Mouse (Mus musculus) left cerebral cortex, adult 8-10 months (tissue): ENCODE results near the gene Fgfrl1. TPM values are rescaled to one million over a fixed set of nuclear protein-coding genes. Genes with fewer than 3 reads are reported as not detected.

Experiments
- DNase-seq, 2 experiments: peaks; one replicate each; pipeline ENCODE4 v3.0.0; 2022; ENCODE audit warnings: low spot score in 2 of 2
- total RNA-seq, 4 experiments: library from RNA; stranded (reverse); gene quantifications; 2 replicates each; pipeline ENCODE4 v1.2.4; 2022

Gene Fgfrl1
- total RNA-seq, result 10 to 100 TPM; 18.0 to 28.3 (median 25.3) TPM

DNA sequence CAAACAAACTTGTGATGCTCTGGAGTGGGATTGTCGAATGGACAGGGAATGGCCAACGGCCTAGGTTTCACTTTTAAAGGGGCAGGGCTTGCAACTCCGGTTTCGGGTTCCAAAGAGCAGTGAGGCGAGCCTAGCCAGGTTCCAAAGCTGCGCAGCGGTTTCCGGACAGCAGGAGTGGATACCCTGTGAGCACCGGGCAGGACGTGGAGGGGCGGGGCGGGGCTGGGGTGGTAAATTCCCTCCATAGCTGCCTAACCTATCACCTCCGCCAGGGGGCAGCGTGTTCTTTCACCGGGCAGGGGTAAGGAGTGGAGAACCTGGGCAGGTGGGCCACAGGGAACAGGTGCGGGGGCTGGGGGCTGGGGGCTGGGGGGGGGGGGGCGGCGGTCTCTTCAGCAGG lies at the start of gene Fgfrl1:
Gene Fgfrl1 (plus strand): TSS at position 112 of the 400 bp plus-strand sequence.
- no peak for DNase-seq

DNA sequence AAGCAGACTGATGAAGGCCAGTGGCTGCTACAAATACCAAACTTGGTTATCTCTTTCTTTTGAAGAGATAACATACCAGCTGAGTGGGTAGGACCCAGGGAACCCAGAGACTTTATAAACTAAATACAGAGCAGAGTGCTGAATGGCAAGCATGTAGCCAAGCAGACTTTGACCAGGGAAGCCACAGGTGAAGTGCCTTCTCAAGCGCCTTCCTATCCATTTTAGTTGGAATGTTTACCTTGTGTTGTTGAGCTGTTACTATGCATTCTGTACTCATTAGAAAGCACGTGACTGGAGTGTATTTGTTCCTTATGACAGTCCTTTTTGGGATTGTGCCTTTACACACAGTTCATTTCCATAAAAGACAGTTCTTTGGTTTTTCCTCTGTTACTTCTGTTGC lies 48.5 kb upstream of the Fgfrl1 start:
- no peak for DNase-seq

DNA sequence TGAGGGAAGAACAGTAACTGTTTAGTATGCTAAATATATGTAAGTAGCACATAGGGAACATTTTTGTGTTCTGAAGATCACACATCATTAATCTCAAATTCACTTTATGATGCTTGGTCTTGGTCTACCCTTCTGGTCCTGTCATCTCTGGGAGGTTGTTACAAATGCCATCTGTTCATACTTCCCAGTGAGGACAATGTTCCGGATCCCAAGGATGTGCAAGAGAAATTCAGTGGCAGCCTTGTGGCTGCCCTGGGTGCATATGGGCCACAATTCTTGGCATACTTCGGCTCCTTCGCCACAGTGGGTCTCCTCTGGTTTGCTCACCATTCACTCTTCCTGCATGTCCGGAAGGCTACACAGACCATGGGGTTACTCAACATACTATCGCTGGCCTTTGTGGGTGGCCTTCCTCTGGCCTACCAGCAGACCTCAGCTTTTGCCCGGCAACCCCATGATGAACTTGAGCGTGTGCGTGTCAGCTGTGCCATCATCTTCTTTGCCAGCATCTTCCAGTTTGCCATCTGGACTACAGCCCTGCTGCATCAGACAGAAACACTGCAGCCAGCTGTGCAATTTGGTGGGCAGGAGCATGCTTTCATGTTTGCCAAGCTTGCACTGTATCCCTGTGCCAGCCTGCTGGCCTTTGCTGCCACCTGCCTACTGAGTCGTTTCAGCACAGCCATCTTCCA lies 46.4 kb upstream of the Fgfrl1 start:
- no peak for DNase-seq

DNA sequence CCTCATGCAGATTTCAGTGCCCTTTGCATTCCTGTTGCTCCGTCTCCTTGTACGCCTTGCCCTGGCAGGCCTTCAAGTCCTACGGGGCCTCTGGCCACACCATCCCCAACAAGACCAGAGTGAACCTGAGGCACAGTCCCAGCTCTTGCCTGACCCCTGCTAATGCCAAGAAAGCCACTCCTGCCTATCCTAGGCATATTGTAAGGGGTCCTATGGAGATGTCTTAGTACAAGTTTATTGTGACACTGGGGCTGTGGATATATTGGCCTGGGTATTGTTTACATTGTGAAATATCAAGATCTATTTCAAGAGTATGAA lies 45.9 kb upstream of the Fgfrl1 start:
- no peak for DNase-seq

DNA sequence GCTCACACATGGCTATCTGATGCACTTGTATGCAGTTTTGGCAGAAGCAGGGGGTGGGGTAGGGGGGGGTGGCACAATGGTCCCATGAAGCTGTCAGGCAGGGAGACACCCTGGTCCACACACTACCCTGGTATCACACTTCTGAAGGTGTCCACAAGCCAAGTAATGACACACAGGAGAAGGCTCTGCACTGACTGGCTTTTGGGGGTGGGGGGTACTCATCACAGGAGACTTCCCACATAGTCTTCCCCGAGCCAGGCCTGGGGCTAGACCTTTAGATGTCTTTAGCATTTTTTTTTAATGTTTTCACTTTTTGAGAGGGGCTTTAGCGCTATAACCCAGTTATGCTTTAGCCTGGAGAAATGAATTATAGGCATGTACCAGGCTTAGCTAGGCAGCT lies 44.9 kb upstream of the Fgfrl1 start:
- no peak for DNase-seq

DNA sequence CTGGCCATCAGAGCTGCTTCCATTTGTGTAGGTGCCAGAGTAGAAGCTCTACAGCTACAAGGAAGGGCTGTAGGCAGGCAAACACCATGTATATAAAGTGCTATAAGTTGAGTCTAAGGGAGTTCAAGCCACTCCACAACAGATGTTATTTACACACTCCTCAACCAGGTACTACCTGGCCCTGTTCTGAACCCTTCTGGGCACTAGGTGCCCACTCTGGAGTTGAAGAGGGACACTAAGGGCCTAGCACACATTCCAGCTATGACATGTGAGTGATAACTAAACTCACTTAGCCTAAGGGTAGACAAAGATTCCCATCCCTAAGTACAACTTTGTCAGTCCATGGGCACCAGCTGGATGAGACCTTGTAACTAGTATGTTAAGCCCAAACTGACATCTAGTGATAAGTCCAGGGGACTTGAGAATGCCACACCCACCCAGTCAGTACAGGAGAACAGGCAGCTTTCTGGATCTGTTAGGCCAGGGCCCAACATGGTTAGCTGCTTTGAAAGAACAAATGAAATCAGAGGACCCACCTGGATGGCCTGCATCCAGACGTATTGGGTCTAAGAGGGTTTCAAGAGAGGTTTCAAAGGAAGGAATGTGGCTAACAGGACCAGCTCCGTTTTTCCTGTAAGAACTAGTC lies 44.2 kb upstream of the Fgfrl1 start:
- DNase-seq, result no peak

DNA sequence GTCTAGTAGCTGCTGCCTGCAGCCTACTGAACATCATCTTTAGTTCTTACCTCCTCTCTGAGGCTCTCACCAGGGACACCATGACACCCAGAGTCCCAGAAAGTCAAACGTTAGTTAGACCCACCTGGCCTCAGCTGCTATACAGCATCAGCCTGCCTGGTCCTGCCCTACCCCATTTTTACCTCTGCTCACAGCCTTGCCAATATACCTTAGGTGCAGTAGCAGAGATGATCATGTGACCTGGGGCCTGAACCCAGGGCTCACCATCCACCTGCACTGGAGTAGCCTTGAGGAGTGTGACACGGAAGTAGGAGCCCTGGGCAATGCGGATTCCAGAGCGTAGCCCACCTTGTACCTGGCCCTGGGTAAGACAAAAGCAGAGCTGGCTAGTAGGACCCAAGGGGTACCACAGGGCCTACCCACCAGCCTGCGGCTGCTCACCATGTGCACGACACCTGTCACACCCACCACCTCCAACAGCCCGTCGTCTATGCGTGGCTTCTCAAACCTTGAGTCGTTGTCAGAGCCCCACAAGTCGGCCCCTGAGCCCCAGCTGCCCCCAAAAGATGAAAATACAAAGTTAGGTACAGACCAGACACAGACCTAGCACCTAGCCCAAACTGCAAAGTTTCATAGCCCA lies 43.1 kb upstream of the Fgfrl1 start:
- no peak for DNase-seq

DNA sequence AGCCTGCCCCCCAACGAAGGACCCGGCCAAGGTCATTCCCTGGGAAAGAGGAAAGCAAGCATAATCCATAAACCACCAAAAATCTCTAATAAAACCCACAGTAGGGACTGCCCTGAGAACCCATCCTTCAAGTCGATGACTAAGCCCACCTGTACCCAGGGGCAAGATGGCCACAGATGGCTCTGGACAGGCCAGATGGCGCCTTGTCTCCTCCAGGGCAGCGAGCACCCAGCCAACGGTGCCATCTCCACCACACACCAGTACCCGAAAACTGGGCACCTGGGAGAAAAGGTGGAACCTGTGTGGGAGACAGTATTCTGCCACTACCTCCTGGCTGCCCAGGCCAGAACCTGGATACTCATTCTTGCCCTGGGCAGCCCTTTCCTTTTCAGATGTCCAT lies 41.8 kb upstream of the Fgfrl1 start:
- DNase-seq, result no peak

DNA sequence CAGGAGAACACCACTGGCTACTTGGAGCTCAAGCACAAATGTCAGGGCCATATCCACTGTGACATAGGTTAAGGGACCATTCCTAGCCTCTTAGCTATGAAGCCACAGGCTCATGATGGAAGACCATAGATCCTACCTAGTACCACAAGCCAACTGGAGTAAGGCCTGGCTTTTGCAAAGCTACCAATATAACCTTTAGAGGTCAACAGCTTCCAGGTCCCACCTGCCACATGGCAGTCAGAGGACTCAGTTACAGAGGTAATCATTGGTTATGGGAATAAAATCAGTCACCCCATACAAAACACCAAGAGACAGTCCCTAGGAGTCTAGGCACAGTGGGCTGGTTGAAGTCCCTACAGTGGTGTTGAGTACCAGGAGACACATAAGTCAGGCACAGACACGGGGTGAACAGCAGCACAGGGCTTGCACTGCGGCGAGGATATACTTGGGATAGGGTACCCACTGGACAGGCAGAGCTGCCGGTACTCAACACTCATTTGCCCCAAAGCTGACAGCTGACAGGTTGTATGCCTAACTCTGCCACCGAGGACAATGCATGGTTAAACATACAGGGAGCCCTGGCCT lies 41.0 kb upstream of the Fgfrl1 start:
- DNase-seq, result no peak

DNA sequence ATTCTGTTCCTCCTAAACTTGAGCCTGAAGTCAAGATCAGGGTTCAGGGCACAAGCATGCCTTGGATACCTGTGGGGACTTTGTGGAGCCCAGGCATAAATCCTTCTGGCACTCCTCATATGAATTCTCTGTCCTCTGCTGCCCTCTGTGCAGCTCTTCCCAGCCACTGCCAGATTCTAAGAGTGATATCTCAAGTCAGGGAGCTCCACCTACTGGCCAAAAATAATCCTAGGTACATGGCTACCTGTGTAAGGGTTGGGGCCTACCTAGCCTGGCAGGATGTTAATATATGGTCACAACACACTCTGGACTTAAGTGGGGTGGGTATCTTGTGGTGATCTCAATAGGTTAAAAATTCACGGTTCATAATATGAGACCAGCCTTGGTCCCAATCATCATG lies 40.4 kb upstream of the Fgfrl1 start:
- no peak for DNase-seq

DNA sequence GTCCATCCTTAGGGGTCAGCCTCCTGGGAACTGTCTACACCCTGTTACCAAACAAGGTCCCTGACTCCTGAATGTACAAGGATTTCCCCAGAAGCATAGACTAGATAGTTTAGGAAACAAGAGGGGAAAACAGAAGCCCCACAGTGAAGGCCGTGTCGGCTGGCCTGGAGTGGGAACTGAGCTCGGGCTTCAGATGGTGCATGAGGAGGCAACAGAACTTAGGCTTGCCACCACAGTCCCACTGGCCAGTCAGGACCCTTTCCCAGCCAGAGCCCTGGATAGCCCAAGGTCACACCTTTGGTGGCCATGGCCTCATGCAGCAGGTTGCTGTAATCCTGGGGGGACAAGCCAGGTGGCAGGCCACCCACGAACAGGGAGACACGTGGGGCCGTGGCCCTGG lies 38.8 kb upstream of the Fgfrl1 start:
- no peak for DNase-seq

DNA sequence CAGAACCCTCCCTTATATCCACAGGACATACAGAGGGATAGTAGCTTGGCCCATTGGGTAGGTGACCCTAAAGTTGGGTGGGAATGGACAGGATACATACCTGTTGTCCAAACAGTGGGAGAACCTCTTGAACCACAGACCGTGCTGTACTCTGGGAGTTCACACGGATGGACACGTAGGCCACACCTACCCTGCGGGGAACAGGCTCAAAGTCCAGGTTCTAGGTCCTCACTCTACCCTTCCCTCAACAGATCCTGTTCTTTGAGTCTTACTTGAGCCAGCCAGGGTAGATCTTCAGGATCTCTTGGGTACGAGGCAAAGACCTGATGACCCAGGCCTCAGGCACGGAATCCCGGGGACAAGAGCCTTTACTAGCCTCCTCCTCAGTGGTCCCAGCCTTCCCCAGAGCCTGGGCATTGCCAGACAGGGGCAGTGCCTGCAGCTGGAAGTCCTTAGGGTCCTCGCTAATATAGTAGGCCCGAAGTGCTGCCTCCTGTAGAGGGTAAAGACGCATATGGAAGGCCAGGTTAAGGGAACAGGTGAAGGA lies 37.7 kb upstream of the Fgfrl1 start:
- no peak for DNase-seq

DNA sequence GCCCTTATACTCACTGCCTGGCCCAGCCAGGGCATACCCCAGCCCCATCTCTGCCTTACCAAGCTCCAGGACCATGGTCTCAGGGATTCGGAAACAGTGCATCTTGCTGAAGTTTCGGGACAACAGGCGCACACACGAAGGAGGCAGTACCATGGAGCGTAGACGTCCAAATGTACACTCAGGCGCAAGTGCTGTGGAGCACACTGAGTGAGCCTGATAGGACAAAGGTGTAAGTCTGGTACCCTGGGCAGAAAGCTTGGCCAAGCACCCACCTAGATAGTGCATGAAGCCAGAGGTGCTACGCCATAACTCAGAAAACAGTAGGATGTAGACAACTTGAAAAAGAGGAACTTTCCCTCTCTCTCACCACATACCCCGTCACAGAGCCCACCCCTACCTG lies 36.8 kb upstream of the Fgfrl1 start:
- no peak for DNase-seq

DNA sequence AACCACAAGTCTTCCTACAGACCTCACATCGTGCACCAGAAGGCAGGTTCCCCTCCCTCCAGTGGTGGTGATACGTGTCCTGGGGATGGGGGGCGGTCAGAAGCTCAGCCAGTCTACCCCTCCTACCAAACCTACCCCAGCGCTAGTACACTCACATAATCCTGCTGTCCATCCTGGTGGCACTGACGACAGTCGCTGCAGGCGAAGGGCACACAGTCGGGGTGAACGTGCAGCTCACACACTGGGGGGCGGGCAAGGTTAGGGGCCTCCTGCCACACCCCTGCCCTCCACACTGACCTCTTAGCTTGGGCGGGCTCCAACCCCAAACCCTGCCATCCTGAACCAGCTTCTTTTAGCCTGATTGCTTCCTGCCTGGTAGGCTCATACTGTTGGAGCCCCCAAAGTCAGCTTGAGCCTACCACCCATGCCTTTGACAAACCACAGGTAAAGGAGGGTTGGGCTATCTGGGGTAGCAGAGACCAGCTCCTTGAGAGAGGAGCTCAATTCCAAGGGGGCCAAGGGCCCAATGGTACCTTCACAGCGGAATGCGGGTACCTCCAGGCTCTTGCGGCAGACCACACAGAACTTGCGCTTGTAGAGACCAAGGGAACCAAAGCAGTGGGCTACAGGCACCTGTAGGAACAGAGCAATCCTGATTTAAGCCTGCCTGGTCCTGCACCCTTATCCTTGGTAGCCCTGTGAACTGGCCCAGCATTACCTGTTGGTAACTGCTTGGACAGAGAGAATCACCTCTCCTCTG lies 36.1 kb upstream of the Fgfrl1 start:
- no peak for DNase-seq

DNA sequence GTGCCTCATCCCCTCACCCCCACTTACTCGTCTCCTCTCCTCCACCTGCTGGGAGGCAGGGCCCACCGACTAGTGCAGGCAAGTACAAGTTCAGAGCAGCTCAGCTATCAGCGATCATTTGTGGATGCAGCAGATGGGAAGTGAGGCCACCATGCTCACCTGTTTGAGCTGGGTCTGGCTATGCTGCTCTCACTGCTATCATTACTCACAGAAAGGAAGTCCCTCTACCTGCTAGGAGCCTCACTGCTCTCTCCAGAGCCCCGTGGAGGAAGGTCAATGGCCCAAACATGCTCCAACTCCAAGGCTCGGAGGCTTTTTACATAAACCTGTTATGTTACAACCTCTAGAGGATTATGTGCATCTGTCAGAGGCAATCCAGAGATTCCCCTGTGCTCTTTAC lies 34.8 kb upstream of the Fgfrl1 start:
- DNase-seq, result no peak

DNA sequence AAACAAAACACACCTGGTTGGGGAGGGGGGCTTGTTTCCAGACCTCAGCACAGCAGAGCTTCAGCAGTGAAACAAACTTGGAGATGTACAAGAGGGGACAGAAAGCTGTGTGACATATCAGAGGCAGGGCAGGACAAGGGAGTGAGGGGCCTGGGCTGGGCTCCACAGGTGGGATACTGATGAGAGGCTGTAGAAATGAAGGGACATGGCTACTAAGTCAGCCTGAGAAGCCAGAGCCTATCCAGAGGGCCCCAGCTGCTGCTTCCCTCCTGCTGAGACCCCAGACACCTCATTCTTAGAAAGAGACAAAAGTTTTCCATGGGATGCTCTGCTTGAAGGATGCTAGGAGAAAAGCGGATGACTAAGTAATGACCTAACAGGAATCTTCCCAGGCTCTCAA lies 33.6 kb upstream of the Fgfrl1 start:
- DNase-seq, result no peak

DNA sequence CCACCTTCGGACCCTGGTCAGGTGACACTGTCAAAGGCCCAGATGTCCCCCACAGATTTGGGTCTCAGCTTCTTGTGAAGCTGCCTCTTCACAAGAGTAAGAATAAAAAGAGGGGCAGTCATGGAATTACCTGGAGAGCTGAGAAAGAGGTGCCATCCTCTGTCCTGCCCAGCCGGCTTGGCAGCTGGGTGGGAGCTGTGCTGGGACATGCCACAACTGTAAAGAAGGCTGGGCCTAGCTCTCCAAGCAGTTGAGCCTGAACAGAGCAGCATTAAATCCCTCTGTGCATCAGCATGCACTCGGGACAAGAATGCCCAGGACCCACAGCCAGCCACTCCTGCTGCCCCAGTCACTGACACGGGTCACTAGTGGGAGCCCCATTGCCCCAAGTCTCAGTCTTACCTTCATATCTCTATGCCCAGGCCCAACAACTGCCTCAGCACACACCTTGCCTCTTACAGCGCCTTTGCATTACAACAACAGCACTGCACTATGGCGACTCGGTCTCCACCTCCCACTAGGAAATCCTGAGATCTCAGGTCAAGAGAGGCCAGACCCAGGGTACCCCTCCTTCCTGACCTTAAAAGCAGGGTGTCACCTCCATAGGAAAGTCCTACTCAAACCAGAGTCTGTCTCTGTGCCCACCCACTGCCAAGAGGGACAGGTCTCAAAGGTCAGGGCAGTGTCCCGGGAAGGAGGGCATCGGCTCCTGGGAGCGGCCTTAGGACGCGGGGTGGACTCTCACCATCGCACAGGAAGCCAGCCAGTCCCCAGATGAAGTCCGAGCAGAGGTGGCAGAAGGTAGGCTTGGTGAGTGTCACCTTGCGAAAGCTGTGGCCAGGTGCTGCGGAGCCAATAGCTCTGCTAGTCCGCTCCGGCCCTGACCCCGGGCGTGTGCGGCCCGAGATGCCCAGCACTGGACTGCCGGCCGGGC lies 32.2 kb upstream of the Fgfrl1 start, which contains the start of gene Idua:
Gene Idua (plus strand): TSS at position 634 of the 934 bp plus-strand sequence.
- no peak for DNase-seq

DNA sequence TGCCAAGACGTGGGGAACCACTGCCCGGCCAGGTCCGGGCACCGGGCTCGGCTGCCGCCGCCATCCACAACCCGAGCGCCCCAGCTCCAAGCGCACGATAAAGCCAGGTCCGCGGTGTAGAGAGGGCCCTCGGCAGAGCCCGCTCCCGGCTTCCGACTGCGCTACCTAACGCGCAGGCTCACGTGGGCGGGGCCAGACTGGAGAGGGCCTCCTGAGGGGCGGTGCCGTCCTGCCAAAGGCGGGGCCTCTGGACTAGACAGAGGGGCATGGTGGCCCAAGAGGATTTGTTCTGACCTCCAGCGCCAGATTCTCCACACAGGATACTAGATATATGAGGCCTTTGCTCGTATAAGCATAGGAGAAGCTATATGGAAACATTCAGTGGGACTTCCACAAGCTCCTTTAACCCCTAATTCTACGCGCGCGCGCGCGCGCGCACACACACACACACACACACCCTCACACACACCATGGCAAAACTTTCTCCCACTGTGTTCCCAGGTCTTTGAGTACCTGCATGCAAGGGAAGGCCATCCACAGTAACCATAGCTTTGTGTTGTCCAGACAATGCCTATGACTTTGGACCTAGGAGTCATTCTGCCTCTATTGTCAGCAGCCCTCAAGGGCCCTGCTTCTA lies 31.4 kb upstream of the Fgfrl1 start:
- peak; percentile 80 to 90 for DNase-seq

DNA sequence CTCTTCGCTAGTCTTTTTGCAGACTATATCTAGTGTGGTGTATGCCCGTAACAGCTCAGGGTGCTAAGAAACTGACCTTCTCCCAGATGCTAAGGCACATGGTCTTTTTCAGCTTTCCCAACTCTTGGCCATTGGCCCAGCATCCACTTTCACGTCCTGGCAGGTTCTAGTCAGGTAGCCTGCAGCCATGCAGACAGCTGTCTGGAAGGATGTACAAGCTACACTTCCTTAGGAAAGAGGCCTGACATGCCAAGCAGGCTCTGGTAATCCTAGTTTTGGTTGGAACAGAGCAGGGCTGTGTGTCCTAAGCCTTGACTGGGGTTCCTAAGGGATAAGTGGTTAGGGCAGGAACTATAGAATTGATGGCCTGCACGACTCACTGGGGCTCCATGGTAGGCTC lies 29.4 kb upstream of the Fgfrl1 start:
- DNase-seq, result no peak

DNA sequence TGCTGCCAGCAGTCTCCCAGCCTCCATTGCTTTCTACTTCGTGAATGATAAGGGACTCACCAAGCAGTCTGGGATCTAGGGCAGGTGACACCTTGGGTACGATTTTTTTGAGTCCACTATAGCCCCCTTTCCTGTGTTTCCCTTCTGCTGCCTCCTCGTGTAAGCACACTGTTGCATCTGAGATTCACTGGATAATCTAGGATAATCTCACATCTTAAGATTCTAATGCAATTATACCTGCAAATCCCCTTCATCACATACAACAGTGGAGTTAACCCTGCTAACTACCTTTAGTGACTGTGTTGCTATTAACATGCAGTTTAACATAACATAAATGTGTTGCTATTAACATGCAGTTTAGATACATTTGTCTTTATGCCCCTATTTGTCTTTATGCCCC lies 27.1 kb upstream of the Fgfrl1 start:
- no peak for DNase-seq
